Mouse (Mus musculus): ENCODE results near the gene Vmn1r196.
"Not testable (repeated sequence)": the region's sequence is repeated elsewhere in the genome, so short reads cannot be mapped to it uniquely, and the experiment has no call there.

GRCm38 (mm10) chr13:22308075-22308474 lies 18.4 kb downstream of the Vmn1r196 start:
- not testable (repeated sequence) for TF ChIP-seq CTCF (conservative IDR thresholded peaks at IDR 0.05; ENCODE audit: insufficient read depth, insufficient read length, low read depth, low read length); POLR2A (IDR thresholded peaks at IDR 0.05; ENCODE audit: low read depth, low read length)

All from kidney, adult 2 months (tissue).